ENCODE assay signal across 1 mouse cellular context in genomic region chr5:103691624-103692530, GRCm38 (mm10).
TF ChIP-seq lines count a peak whose summit lies in the region.

Gene Aff1, plus strand, starts transcription at chr5:103692374.

TF ChIP-seq in MEL, 35 proteins besides CTCF, POLR2A, EP300 and RAD21 (continued from another document):
- TF ChIP-seq TAL1 (IDR thresholded peaks at IDR 0.05; ENCODE audit: low read length) (no peak), USF2 (IDR thresholded peaks at IDR 0.05; ENCODE audit: borderline replicate concordance in 1 of 2, insufficient read depth in 1 of 2, low read depth in 1 of 2, low read length in 2 of 2) (no peak), MXI1 (IDR thresholded peaks at IDR 0.05; ENCODE audit: low read depth, low read length) (peak; percentile 68), ETS1 (IDR thresholded peaks at IDR 0.05; ENCODE audit: low read depth, low read length) (peak; percentile 46), TBP (IDR thresholded peaks at IDR 0.05; ENCODE audit: low read depth, low read length) (peak; percentile 33; the same call in 1 of the 2 replicates), MEF2A (IDR thresholded peaks at IDR 0.05; ENCODE audit: extremely low read depth, insufficient replicate concordance, low read depth, low read length, poor library complexity, severe bottlenecking) (no peak), MAFK (IDR thresholded peaks at IDR 0.05; ENCODE audit: borderline replicate concordance, low read depth, low read length) (no peak), JUND (IDR thresholded peaks at IDR 0.05; ENCODE audit: low read depth, low read length) (no peak), MYB (IDR thresholded peaks at IDR 0.05; ENCODE audit: low read depth, low read length) (peak; percentile 75), HCFC1 (IDR thresholded peaks at IDR 0.05; ENCODE audit: low read depth, low read length) (peak; percentile 69; the same call in 1 of the 2 replicates), MAZ (IDR thresholded peaks at IDR 0.05; ENCODE audit: low read depth, low read length) (no peak), ZKSCAN1 (IDR thresholded peaks at IDR 0.05; ENCODE audit: low read depth, low read length) (peak; percentile 45; the same call in 1 of the 2 replicates), ZC3H11A (IDR thresholded peaks at IDR 0.05; ENCODE audit: low read depth, low read length) (no peak), CHD1 (IDR thresholded peaks at IDR 0.05; ENCODE audit: low read depth, low read length) (peak; percentile 59; the same call in 1 of the 2 replicates), MAX (IDR thresholded peaks at IDR 0.05; ENCODE audit: low read length) (peak; percentile 49), ZMIZ1 (IDR thresholded peaks at IDR 0.05; ENCODE audit: low read depth, low read length) (no peak), POLR2AphosphoS5 (IDR thresholded peaks at IDR 0.05; ENCODE audit: borderline replicate concordance, low read depth, low read length) (no peak), UBTF (IDR thresholded peaks at IDR 0.05; ENCODE audit: borderline replicate concordance, insufficient read depth, low read depth, low read length) (no peak), ZNF384 (IDR thresholded peaks at IDR 0.05; ENCODE audit: low read depth, low read length) (peak; percentile 99), ELF1 (IDR thresholded peaks at IDR 0.05; ENCODE audit: low read depth, low read length) (peak; percentile 26; the same call in 1 of the 2 replicates), KAT2A (conservative IDR thresholded peaks at IDR 0.05; ENCODE audit: low read depth, low read length) (no peak), SIN3A (IDR thresholded peaks at IDR 0.05; ENCODE audit: low read length) (peak; percentile 77)
